ENCODE assay signal across 9 mouse cellular contexts in the genomic region with DNA sequence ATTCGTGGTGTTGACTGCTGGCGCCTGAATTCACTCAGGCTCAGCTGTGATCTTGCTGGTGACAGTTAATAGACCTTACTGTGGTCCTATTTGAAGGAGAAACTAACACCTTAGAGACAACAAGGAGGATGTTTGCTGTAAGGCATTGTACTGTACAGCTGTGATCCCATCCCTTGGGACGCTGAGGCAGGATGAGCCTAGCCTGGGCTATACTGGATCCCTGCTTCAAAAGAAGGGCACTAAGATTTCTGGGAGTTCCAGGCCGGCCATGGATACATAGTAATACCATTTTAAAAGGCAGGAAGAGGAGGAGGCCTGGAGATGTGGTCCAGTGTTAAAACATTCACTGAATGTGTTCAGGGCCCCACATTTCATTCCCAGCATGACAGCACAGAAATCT. TPM values are rescaled to one million over a fixed set of nuclear protein-coding genes. Genes with fewer than 3 reads are reported as not detected.
A peak's percentile ranks its signal among the peaks of the same experiment; 100 is the strongest.
DNase-seq lines count a peak whose midpoint lies in the region; ATAC-seq and TF ChIP-seq lines count a peak whose summit lies in the region.
"Had no signal": no experiment of that assay in that cellular context is flagged by ENCODE, and none has a peak within 500 bp of the region (broad histone marks: within the 10 kb centered on the region; RNA-seq: fewer than 3 reads in every experiment).

No protein-coding gene starts in this region.

- H3K27ac ChIP-seq in gastrocnemius, adult 2 months: peak overlapping the region; percentile 100
- H3K27ac ChIP-seq in hindbrain, embryonic 11.5 days (ENCODE audit: low read depth, low read length): no peak overlapping the region
- H3K27ac ChIP-seq in liver, postnatal 0 days (ENCODE audit: low read depth): no peak overlapping the region

- 84% methylated on average over 4 of the region's 4 CpGs for WGBS in hindbrain, embryonic 11.5 days
- 80% methylated on average over 4 of the region's 4 CpGs for WGBS in liver, postnatal 0 days (ENCODE audit: insufficient replicate concordance)

- peak overlapping the region; percentile 91 for H3K4me3 ChIP-seq in gastrocnemius, adult 2 months
- peak overlapping the region; percentile 84; the same call in 1 of the 2 replicates for H3K4me3 ChIP-seq in G1E (ENCODE audit: low read depth, low read length)
- H3K4me3 ChIP-seq in hindbrain, embryonic 11.5 days (ENCODE audit: low read depth, low read length): peak overlapping the region; percentile 75; the same call in 1 of the 2 replicates
- peak overlapping the region; percentile 86 for H3K4me3 ChIP-seq in liver, postnatal 0 days (ENCODE audit: low read depth, low read length)

- peaks cover 57% of the 10 kb centered on the region for H3K36me3 ChIP-seq in G1E (replicated peaks)
- peaks cover 6% of the 10 kb centered on the region; the same call in 1 of the 2 replicates for H3K36me3 ChIP-seq in hindbrain, embryonic 11.5 days (ENCODE audit: control insufficient read depth, insufficient read depth, low read length)
- peaks cover 23% of the 10 kb centered on the region for H3K36me3 ChIP-seq in liver, postnatal 0 days (replicated peaks; ENCODE audit: insufficient read depth, low read length)

- peaks cover 59% of the 10 kb centered on the region for H3K4me1 ChIP-seq in G1E (ENCODE audit: insufficient read depth, low read depth, low read length)
- no peaks in the 10 kb centered on the region; the same call in 1 of the 2 replicates for H3K4me1 ChIP-seq in hindbrain, embryonic 11.5 days (replicated peaks; ENCODE audit: control insufficient read depth, insufficient read depth, low read length)
- H3K4me1 ChIP-seq in liver, postnatal 0 days (ENCODE audit: insufficient read depth): peaks cover 12% of the 10 kb centered on the region

- no peak for DNase-seq in gastrocnemius, adult 2 months
- DNase-seq in gastrocnemius, postnatal 4 days (ENCODE audit: low spot score in 2 of 2): no peak
- DNase-seq in G1E (ENCODE audit: low spot score): no peak
- no peak for DNase-seq in hindbrain, embryonic 11.5 days (ENCODE audit: low spot score)
- no peak for DNase-seq in liver, postnatal 0 days
- DNase-seq in yolk sac, embryonic 10.5 days (ENCODE audit: low spot score): no peak
- no peak for DNase-seq in gastrocnemius, postnatal 36 days
- no peak for DNase-seq in T-cell, adult 2 months (ENCODE audit: low spot score)
- DNase-seq: adrenal gland, postnatal 36 days had no signal

- H3K4me2 ChIP-seq in hindbrain, embryonic 11.5 days (replicated peaks; ENCODE audit: low read depth, low read length): peak overlapping the region; percentile 74; the same call in 1 of the 2 replicates
- peak overlapping the region; percentile 87 for H3K4me2 ChIP-seq in liver, postnatal 0 days (ENCODE audit: low read depth, low read length)

- H3K27me3 ChIP-seq in G1E (ENCODE audit: insufficient read depth, low read length): no peaks in the 10 kb centered on the region; the same call in 1 of the 2 replicates
- no peaks in the 10 kb centered on the region for H3K27me3 ChIP-seq in hindbrain, embryonic 11.5 days (ENCODE audit: control insufficient read depth, insufficient read depth, low read length)
- no peaks in the 10 kb centered on the region for H3K27me3 ChIP-seq in liver, postnatal 0 days (ENCODE audit: insufficient read depth, low read length)

- H3K9me3 ChIP-seq in G1E (replicated peaks): no peaks in the 10 kb centered on the region
- no peaks in the 10 kb centered on the region for H3K9me3 ChIP-seq in hindbrain, embryonic 11.5 days (ENCODE audit: control insufficient read depth, low read length)
- no peaks in the 10 kb centered on the region for H3K9me3 ChIP-seq in liver, postnatal 0 days (ENCODE audit: low read length)

- no peak overlapping the region for H3K9ac ChIP-seq in hindbrain, embryonic 11.5 days (ENCODE audit: low read depth, low read length)
- H3K9ac ChIP-seq in liver, postnatal 0 days (replicated peaks): peak overlapping the region; percentile 92; the same call in 1 of the 2 replicates

- intact Hi-C loops in gastrocnemius, adult 2 months (cut with DNase I): no loop called here
- intact Hi-C loops in gastrocnemius, postnatal 36 days (cut with DNase I): no loop called here

- no peak for ATAC-seq in G1E (ENCODE audit: extremely low read depth, insufficient number of reproducible peaks, low FRiP score, poor library complexity, severe bottlenecking)
- no peak for ATAC-seq in hindbrain, embryonic 11.5 days (ENCODE audit: low FRiP score)
- ATAC-seq in liver, postnatal 0 days: no peak

- no peak for TF ChIP-seq EP300 in liver, postnatal 0 days (IDR thresholded peaks at IDR 0.05; ENCODE audit: low read depth)

- no peak for TF ChIP-seq CTCF in gastrocnemius, adult 2 months (IDR thresholded peaks at IDR 0.05)
- no peak for TF ChIP-seq CTCF in G1E (IDR thresholded peaks at IDR 0.05; ENCODE audit: low read depth, low read length)
- TF ChIP-seq CTCF in liver, postnatal 0 days (IDR thresholded peaks at IDR 0.05; ENCODE audit: low read depth): no peak

RNA-seq across cellular contexts. Expression of a gene that starts 1.7 kb away (rescaled TPM):
- total RNA-seq in gastrocnemius, adult 2 months (2021): 100 to 1,000 TPM; 496 to 663 TPM
- 100 to 1,000 TPM; 327 to 331 TPM for total RNA-seq in gastrocnemius, postnatal 4 days (2021)
- total RNA-seq in G1E (2014; fragmentation: Nextera tagmentation) (246 and 251 TPM in 2 replicates), G1E (2017) (152 and 156 TPM in 2 replicates)
- 222 and 257 TPM in 2 replicates for polyA plus RNA-seq in G1E (2012)
- 242 and 245 TPM in 2 replicates for polyA plus RNA-seq in hindbrain, embryonic 11.5 days (2014; fragmentation: Nextera tagmentation; extraction: Ambion mirVana)
- polyA plus RNA-seq in liver, postnatal 0 days (2015; fragmentation: Nextera tagmentation; extraction: Ambion mirVana): 313 and 321 TPM in 2 replicates
- 100 to 1,000 TPM; 516 to 553 TPM for total RNA-seq in gastrocnemius, postnatal 36 days (2021)

RNA-seq across cellular contexts. Expression of a gene that starts 10.2 kb away (rescaled TPM):
- total RNA-seq in gastrocnemius, adult 2 months (2021): 10 to 100 TPM; 14.0 to 28.5 TPM
- total RNA-seq in gastrocnemius, postnatal 4 days (2021): 100 to 1,000 TPM; 446 to 545 TPM
- total RNA-seq in G1E (2014; fragmentation: Nextera tagmentation): not detected in 2 replicates
- 0.17 TPM in 1 of 2 replicates, not detected in the other for total RNA-seq in G1E (2017)
- 0.18 TPM in 1 of 2 replicates, not detected in the other for polyA plus RNA-seq in G1E (2012)
- 30.3 and 30.4 TPM in 2 replicates for polyA plus RNA-seq in hindbrain, embryonic 11.5 days (2014; fragmentation: Nextera tagmentation; extraction: Ambion mirVana)
- polyA plus RNA-seq in liver, postnatal 0 days (2015; fragmentation: Nextera tagmentation; extraction: Ambion mirVana): 93.9 and 101 TPM in 2 replicates
- 10 to 100 TPM; 35.1 to 59.8 TPM for total RNA-seq in gastrocnemius, postnatal 36 days (2021)

RNA-seq across cellular contexts. Expression of a gene that starts 10.7 kb away (rescaled TPM):
- 10 to 100 TPM; 34.2 to 38.4 TPM for total RNA-seq in gastrocnemius, adult 2 months (2021)
- total RNA-seq in gastrocnemius, postnatal 4 days (2021): 100 to 1,000 TPM in 1 of 2 experiments, 10 to 100 TPM in 1; 98.9 to 112 TPM
- total RNA-seq in G1E (2014; fragmentation: Nextera tagmentation) (191 and 194 TPM in 2 replicates), G1E (2017) (136 and 151 TPM in 2 replicates)
- 533 and 565 TPM in 2 replicates for polyA plus RNA-seq in G1E (2012)
- 46.8 and 47.3 TPM in 2 replicates for polyA plus RNA-seq in hindbrain, embryonic 11.5 days (2014; fragmentation: Nextera tagmentation; extraction: Ambion mirVana)
- 19.5 and 21.8 TPM in 2 replicates for polyA plus RNA-seq in liver, postnatal 0 days (2015; fragmentation: Nextera tagmentation; extraction: Ambion mirVana)
- 10 to 100 TPM; 30.0 to 40.4 TPM for total RNA-seq in gastrocnemius, postnatal 36 days (2021)

RNA-seq across cellular contexts. Expression of a gene that starts 24.3 kb away (rescaled TPM):
- 10 to 100 TPM; 12.2 to 19.2 TPM for total RNA-seq in gastrocnemius, adult 2 months (2021)
- total RNA-seq in gastrocnemius, postnatal 4 days (2021): 10 to 100 TPM; 61.3 to 61.5 TPM
- total RNA-seq in G1E (2014; fragmentation: Nextera tagmentation): 10.8 and 16.9 TPM in 2 replicates
- 56.1 and 59.1 TPM in 2 replicates for total RNA-seq in G1E (2017)
- polyA plus RNA-seq in G1E (2012): 32.3 and 36.2 TPM in 2 replicates
- 49.4 and 57.3 TPM in 2 replicates for polyA plus RNA-seq in hindbrain, embryonic 11.5 days (2014; fragmentation: Nextera tagmentation; extraction: Ambion mirVana)
- 9.8 and 13.3 TPM in 2 replicates for polyA plus RNA-seq in liver, postnatal 0 days (2015; fragmentation: Nextera tagmentation; extraction: Ambion mirVana)
- 10 to 100 TPM; 12.3 to 14.3 TPM for total RNA-seq in gastrocnemius, postnatal 36 days (2021)

RNA-seq across cellular contexts. Expression of a gene that starts 41.7 kb away (rescaled TPM):
- 100 to 1,000 TPM; 634 to 773 TPM for total RNA-seq in gastrocnemius, adult 2 months (2021)
- 1,000 to 10,000 TPM; 1,165 to 1,300 TPM for total RNA-seq in gastrocnemius, postnatal 4 days (2021)
- total RNA-seq in G1E (2014; fragmentation: Nextera tagmentation) (2,952 and 3,110 TPM in 2 replicates), G1E (2017) (3,218 and 3,548 TPM in 2 replicates)
- polyA plus RNA-seq in G1E (2012): 11,196 and 11,583 TPM in 2 replicates
- polyA plus RNA-seq in hindbrain, embryonic 11.5 days (2014; fragmentation: Nextera tagmentation; extraction: Ambion mirVana): 798 TPM in 2 replicates
- polyA plus RNA-seq in liver, postnatal 0 days (2015; fragmentation: Nextera tagmentation; extraction: Ambion mirVana): 453 and 466 TPM in 2 replicates
- total RNA-seq in gastrocnemius, postnatal 36 days (2021): 100 to 1,000 TPM; 529 to 644 TPM

Comparison
In these comparisons a context has a peak if more than half of its experiments do, and no peak if none do; other contexts are left out.
1. RNA of a gene that starts 10.2 kb away (total RNA-seq): 446 to 545 TPM in gastrocnemius, postnatal 4 days, 35.1 to 59.8 TPM in gastrocnemius, postnatal 36 days and 14.0 to 28.5 TPM in gastrocnemius, adult 2 months; 0.17 TPM in G1E; every median in the first group is over 10 times any median in the second.
2. Peak in every context shown above with its lines, with median percentiles within 50 percentile points of each other: H3K4me3 ChIP-seq.